Mouse (Mus musculus) heart, adult 11 months (tissue): ENCODE measurements around the gene Gm3417.
"Not testable (repeated sequence)": the region's sequence is repeated elsewhere in the genome, so short reads cannot be mapped to it uniquely, and the experiment has no call there.

ENCODE experiments used
- DNase-seq: peaks from one replicate; pipeline ENCODE4 v3.0.0; 2022

The Gm3417 gene

GRCm38 (mm10) chr17:14978362-14979038, at the start of gene Gm3417, which contains the start of gene 9030025P20Rik:
TSS of gene Gm3417 (minus strand) at chr17:14978790.
TSS of gene 9030025P20Rik (plus strand) at chr17:14978468.
- not testable (repeated sequence) for DNase-seq

- not testable (repeated sequence) for DNase-seq
Measured at GRCm38 (mm10) chr17:15025513-15025912, 46.9 kb upstream of the Gm3417 start.

- not testable (repeated sequence) for DNase-seq
Measured at GRCm38 (mm10) chr17:15024502-15025193, 46.1 kb upstream of the Gm3417 start.

- not testable (repeated sequence) for DNase-seq
Measured at GRCm38 (mm10) chr17:15023878-15024492, 45.4 kb upstream of the Gm3417 start.

GRCm38 (mm10) chr17:15021503-15022220, 43.1 kb upstream of the Gm3417 start:
- peak; percentile 98 for DNase-seq

GRCm38 (mm10) chr17:15009706-15010413, 31.3 kb upstream of the Gm3417 start, which contains the start of gene Gm3435:
TSS of gene Gm3435 (plus strand) at chr17:15010176.
- not testable (repeated sequence) for DNase-seq

- not testable (repeated sequence) for DNase-seq
Measured at GRCm38 (mm10) chr17:15009088-15009487, 30.5 kb upstream of the Gm3417 start.

- DNase-seq: not testable (repeated sequence)
Measured at GRCm38 (mm10) chr17:15000047-15000446, 21.5 kb upstream of the Gm3417 start.

- not testable (repeated sequence) for DNase-seq
Measured at GRCm38 (mm10) chr17:14994140-14994539, 15.6 kb upstream of the Gm3417 start.

GRCm38 (mm10) chr17:14993139-14993832, 14.7 kb upstream of the Gm3417 start:
- DNase-seq: not testable (repeated sequence)

GRCm38 (mm10) chr17:14992522-14993138, 14.0 kb upstream of the Gm3417 start:
- DNase-seq: not testable (repeated sequence)

GRCm38 (mm10) chr17:14990116-14990702, 11.6 kb upstream of the Gm3417 start:
- peak; percentile 90 for DNase-seq

GRCm38 (mm10) chr17:14977718-14978361, 750 bp downstream of the Gm3417 start:
- DNase-seq: not testable (repeated sequence)

- not testable (repeated sequence) for DNase-seq
Measured at GRCm38 (mm10) chr17:14968373-14968913, 10.1 kb downstream of the Gm3417 start.

- DNase-seq: not testable (repeated sequence)
Measured at GRCm38 (mm10) chr17:14961557-14962154, 16.9 kb downstream of the Gm3417 start.

- peak; percentile 96 for DNase-seq
Measured at GRCm38 (mm10) chr17:14960951-14961556, 17.5 kb downstream of the Gm3417 start, which contains the start of gene Phf10. TSS of gene Phf10 (minus strand) at chr17:14961273.

GRCm38 (mm10) chr17:14960520-14960919, 18.1 kb downstream of the Gm3417 start:
- DNase-seq: peak; percentile 95

- peak; percentile 88 for DNase-seq
Measured at GRCm38 (mm10) chr17:14959979-14960378, 18.6 kb downstream of the Gm3417 start.
